Mouse (Mus musculus) B cell, adult 67 days (primary cell): ENCODE measurements around the gene Olfr385. TPM values are rescaled to one million over a fixed set of nuclear protein-coding genes. Genes with fewer than 3 reads are reported as not detected.

Source experiments
- total RNA-seq, 2 experiments: library from RNA; stranded (reverse); gene quantifications; 4 replicates each; pipeline ENCODE4 v1.2.4; 2023

Olfr385 gene
- not detected for total RNA-seq

GRCm38 (mm10) chr11:73592908-73593307, at the start of gene Olfr385:
Olfr385 (minus strand) TSS chr11:73593008.

GRCm38 (mm10) chr11:73598294-73598693, 5.5 kb upstream of the Olfr385 start, which contains the start of gene Olfr384:
Olfr384 (plus strand) TSS chr11:73598594.

Other genes with a start within 250 kb of the Olfr385 start
- gene Olfr20, start 242.2 kb downstream of the Olfr385 start, total RNA-seq = not detected
- gene Olfr376, start 221.8 kb downstream of the Olfr385 start, total RNA-seq = not detected
- not detected for gene Olfr1, start 193.4 kb downstream of the Olfr385 start, total RNA-seq
- gene Olfr378, start 164.5 kb downstream of the Olfr385 start, total RNA-seq = not detected
- not detected for gene Olfr380, start 135.5 kb downstream of the Olfr385 start, total RNA-seq
- gene Olfr381, start 101.4 kb downstream of the Olfr385 start, total RNA-seq = not detected
- not detected for gene Olfr382, start 75.8 kb downstream of the Olfr385 start, total RNA-seq
- gene Olfr384, start 5.6 kb upstream of the Olfr385 start, total RNA-seq = not detected
- gene Zfp735, start 95.8 kb upstream of the Olfr385 start, total RNA-seq = not detected
- gene Olfr389, start 187.7 kb upstream of the Olfr385 start, total RNA-seq = not detected
- gene Olfr390, start 190.0 kb upstream of the Olfr385 start, total RNA-seq = not detected
- gene Olfr391-ps, start 210.0 kb upstream of the Olfr385 start, total RNA-seq = not detected
- gene Olfr392, start 224.0 kb upstream of the Olfr385 start, total RNA-seq = not detected